4 mouse cellular contexts compared by ENCODE assay signal in genomic region chr13:106904637-106905036, GRCm38 (mm10).
"Had no signal": no experiment of that assay in that cellular context is flagged by ENCODE, and none has a peak within 500 bp of the region (broad histone marks: within the 10 kb centered on the region; RNA-seq: fewer than 3 reads in every experiment).

No protein-coding gene starts in this region.

- H3K27ac ChIP-seq: neural tube, embryonic 13.5 days; neural tube, embryonic 15.5 days; stomach, embryonic 15.5 days; stomach, postnatal 0 days had no signal

- H3K27me3 ChIP-seq: neural tube, embryonic 13.5 days; neural tube, embryonic 15.5 days; stomach, embryonic 15.5 days had no signal

- H3K9me3 ChIP-seq: neural tube, embryonic 13.5 days; neural tube, embryonic 15.5 days; stomach, embryonic 15.5 days had no signal

- H3K9ac ChIP-seq: neural tube, embryonic 13.5 days; neural tube, embryonic 15.5 days; stomach, embryonic 15.5 days had no signal

- H3K4me3 ChIP-seq: neural tube, embryonic 13.5 days; neural tube, embryonic 15.5 days; stomach, embryonic 15.5 days had no signal

- H3K4me1 ChIP-seq: neural tube, embryonic 15.5 days; stomach, embryonic 15.5 days had no signal

- H3K4me2 ChIP-seq: neural tube, embryonic 13.5 days; neural tube, embryonic 15.5 days; stomach, embryonic 15.5 days had no signal
